Mouse (Mus musculus) c-Kit-positive CD71-positive TER-119-negative erythroid progenitor cells, embryonic 14.5 days (primary cell): ENCODE measurements around the gene Jam3.

Experiments used
- DNase-seq: peaks from one replicate; pipeline ENCODE4 v3.0.0-alpha.2; 2013; ENCODE audit warnings: low read depth

Jam3 gene

DNA sequence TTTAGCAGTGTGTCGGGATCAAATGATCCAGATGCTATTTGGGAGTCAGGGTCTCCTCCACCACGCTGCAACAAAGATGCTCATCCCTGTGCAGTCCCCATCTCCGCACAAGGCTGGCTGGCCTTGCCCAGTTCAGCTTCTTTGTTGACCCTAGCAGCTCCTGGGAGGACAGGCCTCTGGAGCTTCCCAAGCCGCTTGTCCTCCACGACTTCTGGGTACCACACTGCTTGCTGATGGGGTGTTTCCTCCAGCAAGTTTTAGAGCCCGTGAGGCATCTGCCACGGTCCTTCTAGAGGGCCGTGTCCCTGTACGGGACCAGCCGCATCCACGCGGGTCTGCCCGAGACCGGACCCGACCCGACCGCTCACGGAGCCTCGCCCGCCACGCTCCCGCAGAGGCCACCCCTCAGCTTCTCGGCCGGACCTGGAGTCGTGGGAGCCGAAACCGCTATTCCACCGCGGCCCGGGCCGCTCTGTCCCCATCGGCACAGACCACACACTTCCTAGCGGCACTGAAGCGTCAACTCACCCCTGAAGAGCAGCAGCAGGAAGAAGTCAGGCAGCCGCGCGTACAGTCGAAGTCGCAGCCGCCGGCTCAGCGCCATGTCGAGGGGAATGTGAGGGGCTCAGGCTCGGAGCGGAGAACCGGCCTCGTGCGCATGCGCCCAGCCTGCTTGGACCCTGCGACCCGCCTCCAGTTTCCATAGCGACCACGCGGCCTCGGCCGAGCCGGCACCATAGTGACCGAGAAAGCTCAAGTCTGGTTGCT is at the start of gene Jam3:
TSS of gene Jam3 (minus strand) at position 659 of the 768 bp plus-strand sequence.
- no peak for DNase-seq

GRCm38 (mm10) chr9:27204201-27204600 is 49.0 kb upstream of the Jam3 start:
- DNase-seq: no peak

DNA sequence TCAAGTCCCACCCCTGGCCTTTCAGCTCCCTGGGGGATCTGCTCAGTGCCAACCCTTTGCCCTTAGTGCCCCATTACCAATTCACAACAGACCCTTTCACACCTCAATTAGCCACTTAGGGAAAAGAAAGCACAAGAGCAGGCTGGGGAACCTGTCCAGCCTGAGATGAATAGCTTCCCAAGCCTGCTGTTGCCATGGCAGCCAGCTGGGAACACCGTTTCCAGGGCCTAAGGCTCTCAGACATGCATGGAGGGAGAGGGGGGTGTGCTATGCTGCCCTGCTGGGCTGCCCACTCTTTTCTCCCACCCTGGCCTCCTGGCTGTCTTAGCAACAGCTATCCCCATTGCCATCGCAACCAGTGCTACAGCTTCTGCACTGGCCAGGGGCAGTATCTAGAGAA is 47.9 kb upstream of the Jam3 start:
- no peak for DNase-seq

DNA sequence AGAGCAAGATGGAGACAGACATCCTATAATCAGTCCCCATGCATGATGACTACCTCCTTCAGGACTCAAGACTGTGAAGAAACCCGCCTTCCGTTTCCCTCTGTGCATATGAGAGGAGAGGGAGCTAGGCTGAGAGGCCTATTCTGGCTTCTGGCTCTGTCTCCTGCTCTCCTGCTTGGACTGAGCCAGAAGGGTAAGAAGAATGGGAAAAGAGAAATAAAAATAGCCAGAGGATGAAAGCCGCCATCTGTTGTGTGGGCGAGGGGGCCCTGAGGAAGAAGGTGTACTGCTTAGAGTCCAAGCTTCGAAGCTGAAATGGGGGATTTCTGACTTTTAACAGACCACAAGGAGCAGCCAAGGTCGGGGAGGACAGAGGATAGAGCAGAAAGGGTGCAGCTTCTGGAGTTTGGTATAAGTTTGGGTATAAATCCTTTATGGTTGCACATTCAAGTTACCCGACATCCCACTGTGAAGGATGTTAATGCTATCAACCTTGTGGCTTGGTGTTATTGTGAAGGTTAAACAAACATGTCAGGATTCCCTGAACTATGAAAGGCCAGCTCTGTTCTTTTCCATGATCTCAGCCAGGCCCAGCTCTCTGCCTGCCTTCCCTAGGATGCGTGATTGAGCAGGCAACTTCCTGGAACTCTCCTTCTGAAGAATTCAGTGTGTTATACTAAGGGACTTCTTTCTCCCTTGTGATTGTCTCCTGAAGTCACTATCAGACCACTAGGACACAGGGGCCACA is 46.4 kb upstream of the Jam3 start:
- DNase-seq: no peak

DNA sequence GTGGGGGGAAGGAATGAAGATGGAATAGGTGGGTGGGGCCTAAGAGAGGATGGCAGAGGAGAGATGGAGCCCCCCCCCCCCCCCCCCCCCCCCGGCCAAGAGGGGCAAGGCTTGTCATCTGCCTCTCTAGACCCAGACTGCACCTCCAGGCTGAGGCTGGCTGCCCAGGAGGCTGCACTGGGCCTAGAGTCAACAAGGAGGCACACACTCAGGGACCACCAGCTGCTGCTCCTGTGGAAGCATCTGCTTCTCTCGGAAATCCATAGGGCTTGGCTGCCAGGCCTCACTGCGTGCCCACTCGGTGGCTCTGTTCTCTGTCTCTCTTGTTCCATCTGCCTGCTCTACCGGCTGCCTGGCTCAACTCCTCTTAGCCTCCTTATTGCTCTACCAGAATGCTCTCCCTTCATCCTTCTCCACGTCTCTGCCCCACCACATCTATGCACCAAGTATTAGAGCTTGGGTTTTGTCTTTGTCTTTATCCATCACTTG is 38.4 kb upstream of the Jam3 start:
- no peak for DNase-seq

- no peak for DNase-seq
Observed at GRCm38 (mm10) chr9:27192761-27193591, 37.8 kb upstream of the Jam3 start.

GRCm38 (mm10) chr9:27192001-27192760 is 37.0 kb upstream of the Jam3 start:
- DNase-seq: no peak

GRCm38 (mm10) chr9:27191501-27191981 is 36.3 kb upstream of the Jam3 start:
- DNase-seq: no peak

GRCm38 (mm10) chr9:27190461-27190860 is 35.2 kb upstream of the Jam3 start:
- no peak for DNase-seq

- no peak for DNase-seq
Observed at GRCm38 (mm10) chr9:27189306-27189705, 34.1 kb upstream of the Jam3 start.

DNA sequence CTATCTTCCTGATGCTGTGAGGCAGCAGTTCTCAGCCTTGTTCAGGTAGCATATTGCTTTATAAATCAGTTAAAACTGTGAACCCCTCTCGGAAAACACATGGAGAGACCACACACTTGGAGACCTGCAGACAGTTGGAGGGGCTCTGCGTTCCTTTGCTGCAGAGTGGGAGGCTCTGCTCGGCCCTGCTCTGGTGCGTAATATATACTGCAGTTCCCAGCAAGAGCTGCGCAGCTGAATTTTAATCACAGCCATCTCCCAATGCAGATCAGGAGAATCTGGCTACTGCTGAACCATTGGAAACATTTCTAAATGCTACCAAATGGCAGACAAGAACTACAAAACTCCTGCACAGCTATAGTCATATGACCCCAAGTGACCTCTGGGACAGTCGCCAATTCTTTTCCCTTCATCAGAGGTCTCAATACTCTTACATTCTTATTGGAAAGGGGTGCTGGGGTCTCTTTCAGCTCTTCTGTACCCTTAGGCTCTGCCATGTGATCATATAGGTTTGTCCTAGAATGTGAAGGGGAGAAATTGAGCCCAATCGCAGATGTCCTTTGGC is 33.5 kb upstream of the Jam3 start:
- DNase-seq: no peak

DNA sequence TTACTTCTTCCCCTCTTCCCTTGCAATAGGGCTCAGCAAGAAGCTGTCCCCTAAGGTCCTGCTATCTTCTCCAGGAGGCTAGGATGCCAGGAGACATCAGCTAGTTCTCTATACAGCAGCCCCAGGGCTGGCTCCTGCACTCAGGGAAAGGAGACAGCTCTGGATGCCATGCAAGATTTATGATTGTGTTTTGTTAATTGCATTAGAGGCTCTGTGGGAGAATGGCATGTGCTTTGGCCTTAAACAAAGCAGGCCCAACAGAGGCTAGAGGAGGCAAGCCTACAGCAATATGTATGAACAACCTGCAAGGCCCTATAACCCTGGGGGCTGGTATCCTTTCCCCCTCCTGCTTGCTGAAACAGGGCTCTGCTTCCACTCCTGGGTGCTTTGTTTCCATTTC is 30.6 kb upstream of the Jam3 start:
- no peak for DNase-seq

DNA sequence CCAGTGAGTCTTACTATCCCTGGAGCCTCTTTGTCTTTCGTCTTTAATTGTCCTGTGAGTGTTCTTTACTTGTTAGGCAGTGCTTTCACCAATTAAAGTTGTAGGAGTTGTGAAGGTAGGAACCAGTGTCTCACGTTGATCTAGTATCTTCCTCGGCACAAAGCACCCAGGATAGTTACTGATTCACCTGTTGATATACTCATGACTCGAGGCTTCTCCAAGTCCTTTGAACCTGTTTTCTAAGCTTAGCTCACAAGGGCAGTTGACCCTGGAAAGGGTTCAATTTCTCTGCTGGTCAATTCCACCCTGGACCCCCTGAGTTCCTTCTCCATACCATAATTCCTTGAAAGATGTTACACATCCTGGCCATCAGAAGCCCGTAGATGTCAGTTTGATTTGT is 26.9 kb upstream of the Jam3 start:
- no peak for DNase-seq

GRCm38 (mm10) chr9:27180492-27180891 is 25.3 kb upstream of the Jam3 start:
- DNase-seq: no peak

- no peak for DNase-seq
Observed at GRCm38 (mm10) chr9:27178935-27179334, 23.7 kb upstream of the Jam3 start.

GRCm38 (mm10) chr9:27176154-27176553 is 20.9 kb upstream of the Jam3 start:
- peak; percentile 11 for DNase-seq

GRCm38 (mm10) chr9:27175682-27176081 is 20.5 kb upstream of the Jam3 start:
- DNase-seq: no peak

DNA sequence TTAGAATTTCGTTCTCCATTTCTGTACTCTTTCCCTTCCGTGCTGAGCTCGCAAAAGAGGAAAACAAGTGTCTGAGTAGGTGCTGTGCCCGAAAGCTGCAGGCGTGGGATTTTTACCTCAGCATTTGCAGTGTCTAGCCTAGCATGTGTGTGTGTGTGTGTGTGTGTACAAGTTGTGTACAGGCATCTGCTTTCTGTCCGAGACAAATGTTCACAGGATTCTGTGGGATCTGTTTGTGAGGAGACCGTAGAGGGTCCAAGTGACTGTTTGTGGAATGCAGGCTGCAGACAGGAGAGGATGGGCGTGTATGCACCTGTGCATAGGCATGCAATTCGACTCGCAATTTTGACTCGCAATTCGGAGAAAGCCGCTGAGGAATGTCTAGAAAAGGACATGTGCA is 20.0 kb upstream of the Jam3 start:
- no peak for DNase-seq

DNA sequence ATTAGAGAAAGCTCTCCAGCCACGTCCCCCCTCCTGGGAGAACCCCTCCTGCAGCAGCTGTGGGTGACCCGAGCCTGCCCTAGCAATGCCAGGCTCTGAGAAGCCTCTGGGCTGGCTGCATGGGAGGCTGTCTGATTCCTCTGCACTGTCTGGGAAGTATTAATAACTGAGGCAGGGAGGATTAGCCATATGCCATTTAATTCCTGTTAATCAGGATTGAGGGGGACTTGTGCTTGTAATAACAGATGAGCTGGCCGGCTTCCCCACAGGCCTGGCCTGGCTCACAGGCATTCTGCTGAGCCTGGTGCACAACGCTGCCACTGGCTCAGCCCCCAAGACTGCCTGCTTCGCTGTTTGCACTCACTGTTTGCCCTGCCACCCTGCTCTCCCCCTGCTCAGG is 18.9 kb upstream of the Jam3 start:
- DNase-seq: no peak

- DNase-seq: no peak
Observed at GRCm38 (mm10) chr9:27173646-27174045, 18.4 kb upstream of the Jam3 start.

DNA sequence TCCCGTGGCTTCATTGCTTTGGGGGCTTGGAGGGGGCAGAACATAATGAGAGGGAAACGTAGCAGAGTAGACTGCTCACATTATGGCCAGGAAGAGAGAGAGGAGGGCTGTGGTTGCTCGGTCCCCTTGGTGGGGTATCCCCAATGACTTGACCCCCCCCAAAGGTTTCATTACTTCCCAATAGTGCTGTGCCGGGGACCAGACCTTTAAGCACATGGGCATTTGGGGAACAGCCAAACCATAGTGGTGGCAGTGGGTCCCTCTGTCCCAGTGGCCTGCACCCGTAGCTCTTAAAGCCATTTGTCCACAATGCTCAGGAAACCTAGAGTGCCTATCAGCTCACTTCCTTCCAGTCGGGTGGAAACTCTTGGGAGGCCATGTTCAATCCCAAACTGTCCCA is 17.6 kb upstream of the Jam3 start:
- DNase-seq: no peak
